Mouse (Mus musculus): ENCODE results near the gene Ccdc107. TPM values are rescaled to one million over a fixed set of nuclear protein-coding genes. Genes with fewer than 3 reads are reported as not detected.

The Ccdc107 gene
- polyA plus RNA-seq, 1 experiment from 2014 or later, result 113 TPM

DNA sequence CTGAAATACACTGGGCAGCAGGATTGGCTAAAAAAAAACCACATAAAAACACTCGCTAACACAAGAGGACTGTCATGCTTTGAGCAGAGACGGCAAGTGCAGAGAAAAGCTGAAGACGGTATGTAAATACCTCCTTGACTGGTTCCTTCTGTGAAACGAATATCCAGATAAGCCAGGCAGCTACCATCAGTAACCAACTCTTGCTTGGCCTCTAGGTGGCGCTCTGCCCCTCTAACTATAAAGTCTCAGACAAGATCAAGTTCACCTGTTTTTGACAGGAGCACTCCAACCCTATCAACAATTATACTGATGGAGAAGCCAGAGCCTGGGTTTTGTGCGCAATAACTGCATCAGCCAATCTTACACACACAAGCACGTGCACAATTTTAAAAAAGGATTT lies 37.9 kb downstream of the Ccdc107 start:
- H3K27me3 ChIP-seq (ENCODE audit: control insufficient read depth, insufficient read depth, low read length), result no peaks in the 10 kb centered on the region
- no peak overlapping the region for H3K4me3 ChIP-seq (replicated peaks; ENCODE audit: low read length)
- peaks cover 33% of the 10 kb centered on the region for H3K36me3 ChIP-seq (ENCODE audit: control insufficient read depth, insufficient read depth, low read length)
- peak overlapping the region; percentile 23; the same call in 1 of the 2 replicates for H3K27ac ChIP-seq (ENCODE audit: low read length)
- H3K9me3 ChIP-seq (replicated peaks; ENCODE audit: control insufficient read depth, low read length), result 0 out of 2 replicates have a peak, but pooled peaks cover 6% of the 10 kb centered on the region
- WGBS, result 14% methylated on average over 7 of the region's 7 CpGs
- no peak for ATAC-seq (ENCODE audit: insufficient read depth, low FRiP score)
- H3K4me2 ChIP-seq (ENCODE audit: low read depth, low read length), result no peak overlapping the region
- H3K4me1 ChIP-seq (ENCODE audit: control insufficient read depth, insufficient read depth, low read length), result peaks cover 10% of the 10 kb centered on the region
- H3K9ac ChIP-seq (ENCODE audit: low read length), result no peak overlapping the region

DNA sequence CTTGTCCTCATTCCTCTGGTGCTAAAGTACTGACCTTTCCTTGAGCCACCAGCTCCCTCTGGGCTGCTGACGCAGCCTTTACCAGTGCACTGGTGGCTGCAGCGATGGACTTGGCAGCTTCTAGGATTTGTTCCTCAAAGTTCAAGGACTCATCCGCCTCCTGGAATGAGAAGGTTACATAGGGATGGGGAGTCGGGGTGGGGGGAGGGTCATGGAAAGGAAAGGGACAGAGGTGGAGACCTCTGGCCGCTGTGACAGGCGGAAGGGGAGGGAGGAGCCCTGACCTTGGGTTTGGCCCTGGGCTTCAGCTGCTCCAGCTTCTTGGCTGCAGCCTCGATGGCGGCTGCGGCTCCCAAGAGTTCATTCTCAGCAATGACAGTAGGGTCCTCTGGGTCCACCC lies 40.6 kb downstream of the Ccdc107 start:
- Histone ChIP-seq H3K4me1 (ENCODE audit: control insufficient read depth, insufficient read depth, low read length) (peaks cover 10% of the 10 kb centered on the region), H3K9me3 (replicated peaks; ENCODE audit: control insufficient read depth, low read length) (no peaks in the 10 kb centered on the region), H3K27ac (ENCODE audit: low read length) (no peak overlapping the region), H3K36me3 (ENCODE audit: control insufficient read depth, insufficient read depth, low read length) (peaks cover 56% of the 10 kb centered on the region), H3K4me3 (replicated peaks; ENCODE audit: low read length) (no peak overlapping the region), H3K4me2 (ENCODE audit: low read depth, low read length) (no peak overlapping the region), H3K9ac (ENCODE audit: low read length) (no peak overlapping the region), H3K27me3 (ENCODE audit: control insufficient read depth, insufficient read depth, low read length) (no peaks in the 10 kb centered on the region)
- no peak for ATAC-seq (ENCODE audit: insufficient read depth, low FRiP score)
- 86% methylated on average over 9 of the region's 9 CpGs for WGBS

DNA sequence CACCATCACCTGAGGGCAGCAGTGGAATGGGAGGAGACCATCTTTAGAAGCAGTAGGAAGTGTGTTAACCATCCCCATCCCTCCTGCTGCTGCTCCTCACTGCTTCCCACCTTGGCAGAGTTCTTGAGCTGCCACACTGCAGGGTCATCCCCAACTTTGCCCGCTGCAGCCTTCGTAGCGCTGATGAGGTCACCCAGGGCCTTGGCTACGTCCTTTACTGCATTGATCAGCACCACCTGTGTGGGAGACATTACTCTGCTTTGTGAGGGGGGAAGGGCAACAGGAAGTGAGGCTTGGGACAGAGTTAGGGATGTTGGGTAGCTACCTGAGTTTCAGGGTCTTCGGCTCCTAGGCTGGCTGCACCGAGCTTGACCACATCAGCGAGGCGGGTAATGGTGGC lies 42.9 kb downstream of the Ccdc107 start:
- ATAC-seq (ENCODE audit: insufficient read depth, low FRiP score), result no peak
- Histone ChIP-seq H3K27ac (ENCODE audit: low read length) (no peak overlapping the region), H3K9ac (ENCODE audit: low read length) (no peak overlapping the region), H3K27me3 (ENCODE audit: control insufficient read depth, insufficient read depth, low read length) (no peaks in the 10 kb centered on the region), H3K4me2 (ENCODE audit: low read depth, low read length) (no peak overlapping the region), H3K9me3 (replicated peaks; ENCODE audit: control insufficient read depth, low read length) (no peaks in the 10 kb centered on the region), H3K36me3 (ENCODE audit: control insufficient read depth, insufficient read depth, low read length) (peaks cover 73% of the 10 kb centered on the region), H3K4me1 (ENCODE audit: control insufficient read depth, insufficient read depth, low read length) (peaks cover 4% of the 10 kb centered on the region; the same call in 1 of the 2 replicates), H3K4me3 (replicated peaks; ENCODE audit: low read length) (no peak overlapping the region)
- WGBS, result 90% methylated on average over 8 of the region's 8 CpGs

DNA sequence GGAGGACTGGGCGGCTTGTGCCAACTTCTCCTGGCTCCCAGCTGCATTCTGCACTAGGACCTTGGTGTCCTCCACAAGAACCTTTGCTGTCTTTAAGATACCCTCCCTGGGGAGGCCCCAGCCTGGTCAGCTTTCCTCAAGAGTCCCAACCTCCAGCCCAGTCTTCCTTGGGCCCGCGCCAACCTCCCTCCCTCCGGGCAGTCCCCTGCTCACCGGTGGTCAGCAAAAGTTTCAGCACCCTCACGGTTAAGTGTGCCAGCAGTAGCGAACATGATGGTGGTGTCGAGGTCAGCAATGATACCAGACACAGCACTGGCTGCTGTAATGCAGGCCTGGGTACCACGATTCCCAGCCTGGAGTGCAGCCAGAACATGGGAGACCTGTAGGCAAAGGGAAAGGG lies 43.3 kb downstream of the Ccdc107 start:
- Histone ChIP-seq H3K9ac (ENCODE audit: low read length) (no peak overlapping the region), H3K27ac (ENCODE audit: low read length) (no peak overlapping the region), H3K4me2 (ENCODE audit: low read depth, low read length) (no peak overlapping the region), H3K4me3 (replicated peaks; ENCODE audit: low read length) (no peak overlapping the region), H3K27me3 (ENCODE audit: control insufficient read depth, insufficient read depth, low read length) (no peaks in the 10 kb centered on the region), H3K36me3 (ENCODE audit: control insufficient read depth, insufficient read depth, low read length) (peaks cover 71% of the 10 kb centered on the region), H3K4me1 (ENCODE audit: control insufficient read depth, insufficient read depth, low read length) (0 out of 2 replicates have a peak, but pooled peaks cover 2% of the 10 kb centered on the region), H3K9me3 (replicated peaks; ENCODE audit: control insufficient read depth, low read length) (no peaks in the 10 kb centered on the region)
- ATAC-seq (ENCODE audit: insufficient read depth, low FRiP score), result no peak
- 96% methylated on average over 9 of the region's 9 CpGs for WGBS

DNA sequence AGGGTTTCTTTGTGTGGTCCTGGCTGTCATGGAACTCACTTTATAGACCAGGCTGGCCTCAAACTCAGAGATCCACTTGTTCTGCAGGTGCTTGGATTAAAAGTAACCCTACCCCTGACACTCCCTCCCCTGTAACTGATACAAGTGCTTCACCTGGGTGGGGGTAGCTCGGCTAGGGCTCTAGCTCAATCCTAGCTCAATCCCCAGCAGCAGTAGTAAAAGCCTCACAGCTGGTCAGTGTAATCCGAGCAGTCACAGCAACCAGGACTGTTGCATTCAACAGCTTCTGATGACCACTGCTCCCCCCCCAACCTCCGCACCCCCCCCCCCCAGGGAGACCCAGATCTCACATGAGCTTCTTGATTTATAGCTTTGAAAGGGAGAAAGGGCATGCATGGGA lies 49.3 kb downstream of the Ccdc107 start:
- no peaks in the 10 kb centered on the region for H3K9me3 ChIP-seq (replicated peaks; ENCODE audit: control insufficient read depth, low read length)
- H3K9ac ChIP-seq (ENCODE audit: low read length), result no peak overlapping the region
- ATAC-seq (ENCODE audit: insufficient read depth, low FRiP score), result no peak
- no peak overlapping the region for H3K4me3 ChIP-seq (replicated peaks; ENCODE audit: low read length)
- H3K36me3 ChIP-seq (ENCODE audit: control insufficient read depth, insufficient read depth, low read length), result peaks cover 68% of the 10 kb centered on the region
- 71% methylated on average over 3 of the region's 3 CpGs for WGBS
- H3K4me2 ChIP-seq (ENCODE audit: low read depth, low read length), result no peak overlapping the region
- H3K27me3 ChIP-seq (ENCODE audit: control insufficient read depth, insufficient read depth, low read length), result no peaks in the 10 kb centered on the region
- H3K4me1 ChIP-seq (ENCODE audit: control insufficient read depth, insufficient read depth, low read length), result no peaks in the 10 kb centered on the region
- H3K27ac ChIP-seq (ENCODE audit: low read length), result no peak overlapping the region

Other genes starting within 250 kb of the Ccdc107 start
- gene Atp8b5, start 225.7 kb upstream of the Ccdc107 start, polyA plus RNA-seq (2015; fragmentation: Nextera tagmentation; extraction: Ambion mirVana), result 0.19 and 0.22 TPM in 2 replicates
- 10.4 and 15.1 TPM in 2 replicates for gene Rusc2, start 110.9 kb upstream of the Ccdc107 start, polyA plus RNA-seq (2015; fragmentation: Nextera tagmentation; extraction: Ambion mirVana)
- not detected in 2 replicates for gene Fam166b, start 63.8 kb upstream of the Ccdc107 start, polyA plus RNA-seq (2015; fragmentation: Nextera tagmentation; extraction: Ambion mirVana)
- gene Tesk1, start 51.0 kb upstream of the Ccdc107 start, polyA plus RNA-seq (2015; fragmentation: Nextera tagmentation; extraction: Ambion mirVana), result 1.7 TPM in 2 replicates
- 2.6 and 3.5 TPM in 2 replicates for gene Cd72, start 38.3 kb upstream of the Ccdc107 start, polyA plus RNA-seq (2015; fragmentation: Nextera tagmentation; extraction: Ambion mirVana)
- not detected in 2 replicates for gene Sit1, start 9.2 kb upstream of the Ccdc107 start, polyA plus RNA-seq (2015; fragmentation: Nextera tagmentation; extraction: Ambion mirVana)
- 45.0 and 46.1 TPM in 2 replicates for gene Arhgef39, start 6.8 kb downstream of the Ccdc107 start, polyA plus RNA-seq (2015; fragmentation: Nextera tagmentation; extraction: Ambion mirVana)
- 22.3 and 22.9 TPM in 2 replicates for gene Car9, start 14.1 kb downstream of the Ccdc107 start, polyA plus RNA-seq (2015; fragmentation: Nextera tagmentation; extraction: Ambion mirVana)
- gene Tpm2, start 30.9 kb downstream of the Ccdc107 start, polyA plus RNA-seq (2015; fragmentation: Nextera tagmentation; extraction: Ambion mirVana), result 1,306 and 1,388 TPM in 2 replicates
- gene Creb3, start 69.4 kb downstream of the Ccdc107 start, polyA plus RNA-seq (2015; fragmentation: Nextera tagmentation; extraction: Ambion mirVana), result 71.4 and 84.7 TPM in 2 replicates
- gene Tln1, start 69.8 kb downstream of the Ccdc107 start, polyA plus RNA-seq (2015; fragmentation: Nextera tagmentation; extraction: Ambion mirVana), result 62.6 and 64.8 TPM in 2 replicates
- 25.9 and 37.2 TPM in 2 replicates for gene Rgp1, start 85.8 kb downstream of the Ccdc107 start, polyA plus RNA-seq (2015; fragmentation: Nextera tagmentation; extraction: Ambion mirVana)
- 14.2 and 15.6 TPM in 2 replicates for gene Gba2, start 86.0 kb downstream of the Ccdc107 start, polyA plus RNA-seq (2015; fragmentation: Nextera tagmentation; extraction: Ambion mirVana)
- gene Msmp, start 91.6 kb downstream of the Ccdc107 start, polyA plus RNA-seq (2015; fragmentation: Nextera tagmentation; extraction: Ambion mirVana), result 0.48 and 0.95 TPM in 2 replicates
- gene Npr2, start 139.0 kb downstream of the Ccdc107 start, polyA plus RNA-seq (2015; fragmentation: Nextera tagmentation; extraction: Ambion mirVana), result 8.9 and 9.6 TPM in 2 replicates
- 1.3 TPM in 2 replicates for gene Spag8, start 160.7 kb downstream of the Ccdc107 start, polyA plus RNA-seq (2015; fragmentation: Nextera tagmentation; extraction: Ambion mirVana)
- gene Hint2, start 163.6 kb downstream of the Ccdc107 start, polyA plus RNA-seq (2015; fragmentation: Nextera tagmentation; extraction: Ambion mirVana), result 97.0 and 101 TPM in 2 replicates
- gene Tmem8b, start 176.1 kb downstream of the Ccdc107 start, polyA plus RNA-seq (2015; fragmentation: Nextera tagmentation; extraction: Ambion mirVana), result 3.0 and 3.5 TPM in 2 replicates
- 2.6 and 3.2 TPM in 2 replicates for gene Fam221b, start 176.2 kb downstream of the Ccdc107 start, polyA plus RNA-seq (2015; fragmentation: Nextera tagmentation; extraction: Ambion mirVana)
- gene Olfr70, start 207.9 kb downstream of the Ccdc107 start, polyA plus RNA-seq (2015; fragmentation: Nextera tagmentation; extraction: Ambion mirVana), result not detected in 2 replicates
- gene Olfr71, start 217.4 kb downstream of the Ccdc107 start, polyA plus RNA-seq (2015; fragmentation: Nextera tagmentation; extraction: Ambion mirVana), result not detected in 2 replicates
- 1.6 and 2.2 TPM in 2 replicates for gene Hrct1, start 234.3 kb downstream of the Ccdc107 start, polyA plus RNA-seq (2015; fragmentation: Nextera tagmentation; extraction: Ambion mirVana)
- gene Spaar, start 237.1 kb downstream of the Ccdc107 start, polyA plus RNA-seq (2015; fragmentation: Nextera tagmentation; extraction: Ambion mirVana), result 0.05 and 0.06 TPM in 2 replicates

Measured in stomach, embryonic 16.5 days (tissue).